Comparison of ENCODE assay signal across 8 mouse cellular contexts in the genomic region with DNA sequence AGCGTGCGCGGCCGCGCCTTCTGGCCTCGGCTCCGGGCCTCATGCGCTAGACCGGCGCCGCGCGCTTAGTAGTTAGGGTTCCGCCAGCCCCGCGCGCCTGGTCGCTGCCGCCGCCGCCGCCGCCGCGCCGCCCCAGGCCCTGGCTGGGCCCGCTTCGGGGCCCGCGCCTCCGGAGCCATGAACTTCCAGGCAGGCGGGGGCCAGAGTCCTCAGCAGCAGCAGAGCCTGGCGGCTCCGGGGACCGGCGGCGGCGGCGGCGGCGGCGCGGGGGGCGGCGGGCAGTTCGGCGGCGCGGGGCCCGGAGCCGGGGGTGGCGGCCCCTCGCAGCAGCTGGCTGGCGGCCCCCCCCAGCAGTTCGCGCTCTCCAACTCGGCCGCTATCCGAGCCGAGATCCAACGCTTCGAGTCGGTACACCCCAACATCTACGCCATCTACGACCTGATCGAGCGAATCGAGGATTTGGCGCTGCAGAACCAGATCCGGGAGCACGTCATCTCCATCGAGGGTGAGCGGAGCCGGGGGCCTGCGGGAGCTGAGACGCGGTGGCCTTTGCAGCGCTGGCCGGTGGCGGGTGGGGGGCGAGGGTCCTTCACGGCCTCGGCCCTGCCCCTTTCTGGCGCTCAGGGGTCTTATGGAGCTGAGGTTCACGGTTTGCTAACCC. TPM values are rescaled to one million over a fixed set of nuclear protein-coding genes. Genes with fewer than 3 reads are reported as not detected.
DNase-seq lines count a peak whose midpoint lies in the region; ATAC-seq lines count a peak whose summit lies in the region.

A gene (plus strand): TSS at position 148 of the 661 bp plus-strand sequence.

- peak within 1 kb of the TSS; percentile 85 for H3K4me3 ChIP-seq in intestine, embryonic 15.5 days (replicated peaks)
- H3K4me3 ChIP-seq in liver, embryonic 13.5 days (replicated peaks) = peak within 1 kb of the TSS; percentile 85
- peak within 1 kb of the TSS; percentile 92 for H3K4me3 ChIP-seq in neural tube, embryonic 11.5 days (ENCODE audit: low read depth, low read length)

- H3K27me3 ChIP-seq in intestine, embryonic 15.5 days (replicated peaks) = no peaks in the 10 kb centered on the region
- no peaks in the 10 kb centered on the region for H3K27me3 ChIP-seq in liver, embryonic 13.5 days
- H3K27me3 ChIP-seq in neural tube, embryonic 11.5 days (ENCODE audit: control insufficient read depth, insufficient read depth, low read length) = no peaks in the 10 kb centered on the region

- WGBS in intestine, embryonic 15.5 days = under 1% methylated on average over 66 of the region's 85 CpGs
- WGBS in liver, embryonic 13.5 days (ENCODE audit: insufficient replicate concordance) = under 1% methylated on average over 76 of the region's 85 CpGs
- under 1% methylated on average over 41 of the region's 85 CpGs for WGBS in neural tube, embryonic 11.5 days

- peak; percentile 56 for DNase-seq in A20 (ENCODE audit: low read depth, low spot score)
- DNase-seq in MN1 (ENCODE audit: low spot score) = peak; percentile 43
- DNase-seq in cerebellum, postnatal 36 days = peak; percentile 46 to 51
- no peak for DNase-seq in gonadal fat pad, adult 2 months (ENCODE audit: low read depth)
- DNase-seq in liver, embryonic 13.5 days = peak; percentile 32
- DNase-seq in neural tube, embryonic 11.5 days (ENCODE audit: low spot score) = peak; percentile 55

- peak; percentile 5 for ATAC-seq in intestine, embryonic 15.5 days
- no peak; the same call in 1 of the 2 replicates for ATAC-seq in liver, embryonic 13.5 days (ENCODE audit: low read depth)
- peak; percentile 10 for ATAC-seq in neural tube, embryonic 11.5 days (ENCODE audit: insufficient read depth, low FRiP score, low TSS enrichment)
- no peak for ATAC-seq in activated CD4-positive, CD25-positive, alpha-beta regulatory T cell, adult 4 months

- peaks cover 43% of the 10 kb centered on the region for H3K4me1 ChIP-seq in intestine, embryonic 15.5 days (replicated peaks)
- peaks cover 71% of the 10 kb centered on the region for H3K4me1 ChIP-seq in liver, embryonic 13.5 days (replicated peaks)
- peaks cover 40% of the 10 kb centered on the region for H3K4me1 ChIP-seq in neural tube, embryonic 11.5 days (ENCODE audit: control insufficient read depth, insufficient read depth, low read length)

- H3K4me2 ChIP-seq in intestine, embryonic 15.5 days (replicated peaks) = peak within 1 kb of the TSS; percentile 89
- H3K4me2 ChIP-seq in liver, embryonic 13.5 days = peak within 1 kb of the TSS; percentile 100
- H3K4me2 ChIP-seq in neural tube, embryonic 11.5 days (ENCODE audit: low read depth) = peak within 1 kb of the TSS; percentile 93

- no peaks in the 10 kb centered on the region for H3K9me3 ChIP-seq in intestine, embryonic 15.5 days
- no peaks in the 10 kb centered on the region for H3K9me3 ChIP-seq in liver, embryonic 13.5 days (replicated peaks)
- H3K9me3 ChIP-seq in neural tube, embryonic 11.5 days (ENCODE audit: control insufficient read depth, low read length) = no peaks in the 10 kb centered on the region

- H3K9ac ChIP-seq in intestine, embryonic 15.5 days = peak within 1 kb of the TSS; percentile 87
- H3K9ac ChIP-seq in liver, embryonic 13.5 days = peak within 1 kb of the TSS; percentile 93
- peak within 1 kb of the TSS; percentile 96 for H3K9ac ChIP-seq in neural tube, embryonic 11.5 days (ENCODE audit: low read length)

- H3K27ac ChIP-seq in intestine, embryonic 15.5 days = peak within 1 kb of the TSS; percentile 91
- peak within 1 kb of the TSS; percentile 95 for H3K27ac ChIP-seq in liver, embryonic 13.5 days
- H3K27ac ChIP-seq in neural tube, embryonic 11.5 days (ENCODE audit: low read depth, low read length) = peak within 1 kb of the TSS; percentile 95

- no peaks in the 10 kb centered on the region for H3K36me3 ChIP-seq in intestine, embryonic 15.5 days
- peaks cover 11% of the 10 kb centered on the region; the same call in 1 of the 2 replicates for H3K36me3 ChIP-seq in liver, embryonic 13.5 days
- peaks cover 2% of the 10 kb centered on the region; the same call in 1 of the 2 replicates for H3K36me3 ChIP-seq in neural tube, embryonic 11.5 days (ENCODE audit: control insufficient read depth, insufficient read depth, low read length)

RNA-seq across cellular contexts. Expression of the gene that starts here (rescaled TPM):
- polyA plus RNA-seq in gonadal fat pad, adult 2 months (2012; rRNA removed) = 52.6 and 60.0 TPM in 2 replicates
- 28.7 and 28.9 TPM in 2 replicates for polyA plus RNA-seq in intestine, embryonic 15.5 days (2015; fragmentation: Nextera tagmentation; extraction: Ambion mirVana)
- 9.0 and 10.3 TPM in 2 replicates for polyA plus RNA-seq in liver, embryonic 13.5 days (2015; fragmentation: Nextera tagmentation; extraction: Ambion mirVana)
- polyA plus RNA-seq in neural tube, embryonic 11.5 days (2014; fragmentation: Nextera tagmentation; extraction: Ambion mirVana) = 61.0 and 72.0 TPM in 2 replicates
- 1 to 10 TPM; 3.9 to 6.0 TPM for polyA plus RNA-seq in activated CD4-positive, CD25-positive, alpha-beta regulatory T cell, adult 4 months (2017; shearing (Covaris generic))

Comparison
In these comparisons a context has a peak if more than half of its experiments do, and no peak if none do; other contexts are left out.
1. ATAC-seq: peak in intestine, embryonic 15.5 days (single experiment) and neural tube, embryonic 11.5 days (single experiment); none in liver, embryonic 13.5 days (single experiment) and activated CD4-positive, CD25-positive, alpha-beta regulatory T cell, adult 4 months (single experiment).
2. Peak in every context shown above with its lines, with median percentiles within 50 percentile points of each other: H3K27ac ChIP-seq, H3K4me2 ChIP-seq, H3K4me3 ChIP-seq and H3K9ac ChIP-seq.